Mouse (Mus musculus) gastrocnemius, postnatal 25 days (tissue): ENCODE measurements at regions not wholly inside any gene's neighbourhood (a gene's known extent, or its start where the extent isn't known, plus 50 kb on each side); places are given as distances from the start of the nearest gene placed in this dataset.

ENCODE experiments used
- DNase-seq: peaks from one replicate; pipeline ENCODE4 v3.0.0; 2022

DNA sequence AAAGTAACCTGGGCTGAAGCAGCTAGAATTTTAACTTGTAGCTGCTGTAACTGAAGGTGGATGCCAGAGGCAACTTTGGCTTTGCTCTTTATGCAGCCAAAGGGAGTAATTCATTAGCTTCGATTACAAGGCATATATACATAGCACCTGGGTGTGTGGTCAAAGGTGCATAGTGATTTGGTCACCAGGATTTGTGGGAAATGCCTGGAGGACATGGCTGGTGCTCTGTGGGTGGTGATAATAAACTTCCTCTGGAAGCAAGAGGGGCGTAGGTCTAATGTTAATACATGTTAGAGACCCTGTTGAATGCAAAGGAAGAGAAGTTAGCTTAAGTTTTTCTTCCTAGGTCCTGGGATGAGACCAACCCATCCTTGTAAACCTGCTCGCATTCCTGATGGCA lies 139.3 kb upstream of the Osr1 start:
- no peak for DNase-seq

DNA sequence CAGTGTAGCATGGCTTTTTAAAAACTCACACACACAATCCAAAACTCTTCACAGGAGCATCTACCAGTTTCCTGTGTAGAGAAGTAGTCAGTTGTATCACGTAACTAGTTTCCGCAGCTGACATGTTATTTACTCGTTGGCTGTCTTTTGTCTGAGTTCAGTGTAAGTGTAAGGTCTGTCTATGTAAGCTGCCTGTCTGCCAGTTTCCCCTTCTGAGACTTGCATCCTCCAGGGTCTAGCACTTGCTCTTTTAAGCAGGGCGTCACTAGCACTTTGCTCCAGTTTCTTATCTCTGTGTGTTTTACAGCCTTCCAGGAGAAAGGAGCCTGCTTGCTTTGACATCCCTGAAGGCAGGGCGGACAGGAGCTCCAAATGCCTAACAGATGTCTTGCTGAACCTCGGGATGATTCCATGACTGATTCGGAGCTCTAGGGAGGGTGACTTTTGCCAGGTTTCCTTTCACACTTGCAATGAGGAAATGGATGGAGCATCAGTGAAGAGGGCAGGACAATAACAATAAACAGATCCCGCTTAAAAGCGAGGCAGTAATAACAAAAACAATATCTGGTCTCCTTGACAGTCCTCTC lies 131.2 kb upstream of the Osr1 start:
- peak; percentile 27 for DNase-seq

DNA sequence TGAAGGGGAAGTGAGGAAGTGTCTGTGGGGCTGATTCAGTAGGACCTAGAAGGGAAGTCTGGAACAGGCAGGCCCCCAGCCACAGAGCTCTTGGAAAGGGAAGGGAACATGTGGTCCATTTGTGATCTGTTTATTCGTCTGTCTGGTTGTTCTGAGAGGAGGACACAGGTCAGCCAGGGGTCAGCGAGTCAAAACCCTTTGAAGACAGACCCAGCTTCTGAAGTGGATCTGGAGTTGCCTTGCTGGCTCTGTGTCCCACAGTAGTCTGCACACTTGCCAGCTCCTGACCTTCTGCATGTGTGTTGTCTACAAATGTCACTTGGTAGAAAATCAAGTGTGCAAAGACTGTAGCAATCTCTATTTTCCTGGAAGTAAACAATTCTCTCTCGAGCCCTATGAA lies 119.3 kb upstream of the Osr1 start:
- peak; percentile 40 for DNase-seq

DNA sequence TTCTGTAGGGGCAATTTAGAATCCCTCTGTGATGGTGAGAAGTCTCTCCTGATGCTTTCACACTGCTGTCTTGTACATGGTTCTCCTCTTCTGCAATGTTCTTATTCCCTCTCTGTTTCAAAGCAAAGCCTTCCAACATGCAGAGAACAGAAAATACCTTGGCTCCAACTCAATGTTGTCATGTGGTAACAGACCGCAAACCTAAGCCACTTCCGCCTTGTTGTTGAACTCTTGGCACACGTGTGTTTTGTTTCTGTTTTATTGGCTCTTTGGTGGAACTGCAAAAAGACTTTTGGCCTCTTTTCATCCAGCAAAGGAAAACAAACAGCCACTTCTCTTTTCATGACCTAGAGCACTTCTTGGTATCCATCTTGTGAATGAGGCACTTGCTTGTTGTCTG lies 109.7 kb upstream of the Osr1 start:
- DNase-seq = no peak

DNA sequence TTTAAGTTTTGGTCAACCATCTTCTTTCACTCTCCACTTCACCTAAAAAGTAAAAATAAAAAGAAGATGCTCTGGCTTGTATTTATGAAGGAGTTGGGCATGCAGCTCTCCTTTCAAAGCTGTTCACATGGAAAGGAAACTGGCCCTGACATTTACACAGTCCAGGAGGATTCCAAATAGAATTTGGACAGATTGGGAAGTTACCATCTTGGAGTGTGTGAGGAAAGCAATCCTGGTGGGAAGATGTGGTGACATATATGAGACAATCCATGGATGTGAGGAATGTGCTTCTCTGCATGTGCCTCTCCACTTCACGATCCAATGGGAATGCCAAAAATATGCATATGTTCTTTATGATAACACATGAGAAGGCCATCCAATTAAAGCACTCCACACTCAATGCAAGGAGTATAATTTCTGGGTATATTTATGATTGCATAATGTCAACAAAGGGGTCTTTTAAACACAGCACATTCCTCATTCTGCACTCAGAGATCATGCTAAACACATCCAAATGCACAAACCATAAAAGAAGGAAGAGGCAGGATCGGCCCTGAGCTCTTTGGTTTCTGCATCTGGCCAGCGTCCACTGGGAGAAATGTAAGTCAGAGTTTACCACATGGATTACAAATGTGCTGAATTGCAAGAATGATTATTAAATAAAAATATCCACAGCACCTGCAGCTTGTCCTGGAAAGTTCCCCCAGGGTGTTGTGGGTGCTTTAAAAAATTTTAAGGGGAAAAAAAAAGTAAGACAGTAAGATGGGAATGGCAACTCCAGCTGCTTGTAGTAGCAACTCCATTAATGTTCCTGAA lies 100.1 kb upstream of the Osr1 start:
- DNase-seq = no peak

DNA sequence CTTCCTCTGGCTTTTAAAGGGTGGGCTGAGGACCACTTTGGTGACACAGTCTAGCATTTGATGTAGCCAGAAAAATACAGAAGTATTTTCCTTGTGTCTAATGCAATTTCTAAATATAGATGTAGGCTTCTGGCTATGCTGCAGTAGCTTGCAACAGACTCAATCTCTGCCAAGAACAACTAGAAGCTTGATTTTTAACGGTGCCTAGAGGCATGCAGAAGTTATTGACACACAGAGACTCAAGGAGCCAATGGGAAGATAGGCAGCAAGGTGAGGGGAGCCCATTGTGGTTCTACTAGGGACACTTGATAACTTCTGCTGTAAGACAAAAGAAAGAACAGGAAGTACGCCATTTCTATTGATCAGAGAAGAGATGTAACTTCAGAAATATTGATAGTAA lies 94.1 kb upstream of the Osr1 start:
- DNase-seq = no peak

DNA sequence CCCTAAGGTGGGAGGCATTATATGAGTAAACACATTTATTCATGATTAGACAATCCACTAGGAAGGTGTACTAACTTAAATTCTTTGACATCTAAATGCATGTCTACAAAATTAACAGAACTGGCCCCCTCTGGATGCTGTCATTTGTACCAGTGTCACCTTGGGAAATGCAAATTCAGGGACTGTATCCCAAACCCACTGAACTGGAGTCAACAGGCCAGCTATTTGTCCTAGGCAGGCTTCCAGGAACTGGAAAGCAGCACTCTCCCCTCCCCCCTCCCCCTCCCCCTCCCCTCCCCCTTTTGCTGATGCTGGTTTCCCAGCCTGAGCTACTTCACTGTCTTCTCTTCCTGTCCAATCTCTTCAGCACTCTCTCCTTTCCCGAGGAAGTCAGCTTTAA lies 91.7 kb upstream of the Osr1 start:
- no peak for DNase-seq

DNA sequence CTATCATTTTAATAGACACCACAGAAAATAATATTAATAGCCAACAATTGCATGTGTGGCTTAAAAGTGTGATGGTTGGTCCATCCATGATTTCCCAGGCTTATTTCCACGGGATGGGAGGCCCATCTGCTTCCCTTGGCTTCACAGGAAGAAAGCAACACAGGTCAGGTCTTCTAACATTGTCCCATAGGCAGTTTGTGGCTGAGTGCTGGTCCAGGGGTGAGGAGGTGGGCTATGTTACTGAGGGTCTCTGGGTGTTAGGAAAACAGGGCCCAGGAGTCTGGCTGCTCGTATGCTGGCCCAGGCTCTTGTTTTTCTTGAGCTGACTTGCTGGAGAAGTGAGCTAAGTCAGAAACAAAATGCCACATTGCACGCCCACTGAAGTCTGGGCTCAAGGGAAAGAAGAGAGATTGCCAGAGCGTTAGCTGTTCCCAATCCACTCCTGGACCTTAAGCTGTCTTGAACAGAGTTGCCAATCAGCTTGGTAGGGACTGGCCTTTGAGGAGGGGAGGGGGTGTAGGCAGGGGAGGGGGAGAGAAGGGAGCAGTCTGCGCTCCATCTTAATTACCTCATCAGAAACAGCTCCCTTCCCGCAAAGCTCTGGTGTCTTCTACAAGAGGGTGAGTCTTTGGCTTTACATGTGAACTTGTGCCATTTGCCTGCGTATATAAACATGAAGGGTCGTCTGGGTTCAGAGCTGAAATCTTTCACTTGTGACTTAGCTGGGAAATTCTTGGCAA lies 82.1 kb upstream of the Osr1 start:
- DNase-seq = no peak

DNA sequence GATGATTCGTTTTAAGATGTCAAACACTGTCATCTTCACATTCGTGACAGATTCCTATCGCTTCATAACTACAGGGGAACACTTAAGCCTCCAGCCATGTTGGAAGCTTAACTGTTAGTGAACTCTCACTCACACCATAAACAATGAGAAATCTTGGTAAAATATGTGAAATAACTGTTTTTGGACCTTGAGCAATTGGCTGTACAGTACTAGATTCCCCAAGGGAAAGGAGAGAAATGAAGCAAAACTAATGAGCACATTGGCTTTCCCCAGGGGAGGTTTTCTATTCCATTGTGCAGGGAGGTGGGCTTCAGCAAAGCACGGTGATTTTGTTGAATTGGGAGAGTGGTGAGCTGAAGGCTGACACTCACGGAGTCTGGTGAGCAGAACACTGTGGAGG lies 56.0 kb upstream of the Osr1 start:
- no peak for DNase-seq

DNA sequence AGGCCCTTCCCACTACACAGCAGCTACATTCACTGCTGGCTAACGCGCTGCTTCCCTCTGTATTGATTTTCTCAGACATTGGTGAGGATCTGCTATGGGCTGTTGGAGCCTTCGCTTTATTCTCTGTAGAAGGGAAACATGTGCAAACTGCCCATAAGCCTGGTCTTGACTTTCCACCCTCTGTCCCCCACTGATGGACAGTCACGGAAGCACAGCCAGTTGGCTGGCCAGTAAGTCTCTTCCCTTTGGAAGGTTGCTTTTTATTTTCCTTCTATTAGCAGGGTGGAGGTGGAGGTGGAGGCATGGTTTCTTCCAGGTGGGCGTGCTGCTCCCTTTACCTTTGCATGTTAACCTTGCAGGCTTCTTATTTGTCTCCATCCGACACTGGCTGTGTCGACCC lies 51.1 kb upstream of the Osr1 start:
- DNase-seq = no peak

DNA sequence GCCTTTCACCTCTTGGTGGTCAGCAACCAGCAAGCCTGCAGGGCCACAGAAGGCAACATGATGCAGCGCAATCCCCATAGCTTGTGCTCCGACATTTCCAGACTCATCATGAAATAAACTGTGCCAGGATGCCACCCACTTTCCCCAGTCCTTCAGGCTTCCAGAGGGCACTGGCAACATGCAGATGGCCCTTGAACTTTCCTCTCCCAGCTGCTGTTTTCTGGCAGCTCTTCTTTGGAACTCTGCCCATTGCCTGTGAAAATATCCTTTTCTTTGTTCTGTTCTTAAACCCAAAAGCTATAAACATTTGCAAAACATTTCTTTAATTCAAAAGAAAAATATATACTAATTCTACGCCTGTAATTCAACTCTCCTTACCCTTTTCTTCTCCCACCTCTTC lies 50.6 kb upstream of the Osr1 start:
- DNase-seq = no peak
